In the genomic region with DNA sequence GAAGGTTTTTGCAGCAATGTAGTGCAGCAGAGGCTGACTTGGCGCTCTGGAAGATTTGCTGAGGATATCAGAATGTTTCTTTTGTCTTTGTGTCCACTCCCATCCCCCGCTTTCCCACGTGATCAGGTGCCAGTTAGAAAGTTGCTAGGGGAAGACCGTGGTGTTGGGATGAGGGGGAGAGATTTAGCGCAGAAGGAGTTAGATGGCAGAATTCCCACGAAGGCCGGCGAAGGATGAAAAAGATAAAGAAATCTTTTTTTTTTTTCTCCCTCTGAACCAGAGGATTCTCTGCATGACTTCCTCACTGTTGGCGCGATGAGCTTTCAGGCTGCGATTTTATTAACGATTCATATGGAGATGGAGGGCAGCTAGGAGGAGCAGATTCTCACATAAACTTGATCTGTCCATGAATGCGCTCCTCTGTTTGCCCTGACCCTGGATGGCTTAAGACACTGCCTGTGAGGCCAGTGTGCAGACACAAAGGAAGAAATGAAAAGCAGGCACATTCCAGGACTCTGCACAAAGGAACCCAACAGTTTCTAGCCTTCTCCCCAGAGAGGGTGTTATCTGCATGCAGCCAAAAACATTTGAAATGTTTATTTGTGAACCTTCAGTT, we compare ENCODE assay signal across 9 mouse cellular contexts.
DNase-seq lines count a peak whose midpoint lies in the region; ATAC-seq lines count a peak whose summit lies in the region.
"Had no signal": no experiment of that assay in that cellular context is flagged by ENCODE, and none has a peak within 500 bp of the region (broad histone marks: within the 10 kb centered on the region; RNA-seq: fewer than 3 reads in every experiment).

No protein-coding gene starts in this region.

- peak; percentile 45 to 46 for DNase-seq in lung, adult 18-20 months
- no peak for DNase-seq in lung, postnatal 25 days (ENCODE audit: low spot score)
- peak; percentile 69 to 80 for DNase-seq in kidney, postnatal 36 days
- DNase-seq in ovary, postnatal 14 days (ENCODE audit: low spot score), result peak; percentile 58

- H3K9ac ChIP-seq in forebrain, embryonic 13.5 days, result peak overlapping the region; percentile 59
- H3K9ac ChIP-seq in heart, embryonic 16.5 days (ENCODE audit: low read length), result peak overlapping the region; percentile 68
- H3K9ac ChIP-seq in liver, embryonic 16.5 days (ENCODE audit: low read depth, low read length), result no peak overlapping the region

- H3K4me1 ChIP-seq in forebrain, embryonic 13.5 days, result peaks cover 71% of the 10 kb centered on the region
- H3K4me1 ChIP-seq in heart, embryonic 16.5 days (ENCODE audit: control insufficient read depth, insufficient read depth, low read length), result peaks cover 12% of the 10 kb centered on the region
- no peaks in the 10 kb centered on the region; the same call in 1 of the 2 replicates for H3K4me1 ChIP-seq in liver, embryonic 16.5 days (ENCODE audit: control insufficient read depth, low read depth, low read length)

- ATAC-seq in forebrain, embryonic 13.5 days, result peak; percentile 84
- peak; percentile 77 for ATAC-seq in heart, embryonic 16.5 days (replicated peaks; ENCODE audit: extremely low read depth, insufficient read depth, low FRiP score)
- no peak for ATAC-seq in liver, embryonic 16.5 days (ENCODE audit: low read depth)
- ATAC-seq in megakaryocyte, adult 5-6 weeks (ENCODE audit: poor library complexity, severe bottlenecking), result no peak

- H3K9me3 ChIP-seq in forebrain, embryonic 13.5 days (replicated peaks), result no peaks in the 10 kb centered on the region
- H3K9me3 ChIP-seq in heart, embryonic 16.5 days (replicated peaks; ENCODE audit: control insufficient read depth, low read length), result no peaks in the 10 kb centered on the region
- no peaks in the 10 kb centered on the region for H3K9me3 ChIP-seq in liver, embryonic 16.5 days (replicated peaks; ENCODE audit: control insufficient read depth, low read length)

- peak overlapping the region; percentile 84 for H3K27ac ChIP-seq in forebrain, embryonic 13.5 days
- peak overlapping the region; percentile 80 for H3K27ac ChIP-seq in heart, embryonic 16.5 days (ENCODE audit: low read length)
- H3K27ac ChIP-seq in liver, embryonic 16.5 days (ENCODE audit: low read length), result no peak overlapping the region
- H3K27ac ChIP-seq: macrophage had no signal

- peak overlapping the region; percentile 34 for H3K4me3 ChIP-seq in forebrain, embryonic 13.5 days
- H3K4me3 ChIP-seq in heart, embryonic 16.5 days (ENCODE audit: low read length), result peak overlapping the region; percentile 51
- H3K4me3 ChIP-seq in liver, embryonic 16.5 days (ENCODE audit: low read depth, low read length), result no peak overlapping the region; the same call in 1 of the 2 replicates

- under 1% methylated on average over 13 of the region's 13 CpGs for WGBS in forebrain, embryonic 13.5 days
- 4% methylated on average over 13 of the region's 13 CpGs for WGBS in heart, embryonic 16.5 days
- WGBS in liver, embryonic 16.5 days (ENCODE audit: insufficient replicate concordance), result 14% methylated on average over 13 of the region's 13 CpGs

- H3K36me3 ChIP-seq in forebrain, embryonic 13.5 days (ENCODE audit: poor library complexity, severe bottlenecking), result peaks cover 6% of the 10 kb centered on the region; the same call in 1 of the 2 replicates
- no peaks in the 10 kb centered on the region for H3K36me3 ChIP-seq in heart, embryonic 16.5 days (ENCODE audit: control insufficient read depth, insufficient read depth)
- H3K36me3 ChIP-seq in liver, embryonic 16.5 days (ENCODE audit: control insufficient read depth, insufficient read depth), result no peaks in the 10 kb centered on the region

- H3K4me2 ChIP-seq in forebrain, embryonic 13.5 days, result peak overlapping the region; percentile 61
- peak overlapping the region; percentile 67 for H3K4me2 ChIP-seq in heart, embryonic 16.5 days (ENCODE audit: low read depth, low read length)
- H3K4me2 ChIP-seq in liver, embryonic 16.5 days (ENCODE audit: low read depth, low read length), result peak overlapping the region; percentile 31

- H3K27me3 ChIP-seq in forebrain, embryonic 13.5 days, result no peaks in the 10 kb centered on the region
- no peaks in the 10 kb centered on the region for H3K27me3 ChIP-seq in heart, embryonic 16.5 days (ENCODE audit: control insufficient read depth, insufficient read depth, low read length)
- H3K27me3 ChIP-seq in liver, embryonic 16.5 days (ENCODE audit: control insufficient read depth, insufficient read depth, low read depth, low read length), result no peaks in the 10 kb centered on the region

Comparison
In these comparisons a context has a peak if more than half of its experiments do, and no peak if none do; other contexts are left out.
1. ATAC-seq: peak in forebrain, embryonic 13.5 days (single experiment) and heart, embryonic 16.5 days (single experiment); none in liver, embryonic 16.5 days (single experiment) and megakaryocyte, adult 5-6 weeks (single experiment).
2. Peak in every context shown above with its lines, with median percentiles within 50 percentile points of each other: H3K4me2 ChIP-seq.